Mouse (Mus musculus) layer of hippocampus, adult 11-12 months (tissue): ENCODE measurements around the gene Lamp2.
"Not testable (repeated sequence)": the region's sequence is repeated elsewhere in the genome, so short reads cannot be mapped to it uniquely, and the experiment has no call there.

Experiments used
- DNase-seq: peaks from one replicate; pipeline ENCODE4 v3.0.0; 2022; ENCODE audit warnings: low spot score

Lamp2 gene

GRCm38 (mm10) chrX:38426043-38426442 lies 30.2 kb downstream of the Lamp2 start:
- no peak for DNase-seq

GRCm38 (mm10) chrX:38423096-38423495 lies 33.2 kb downstream of the Lamp2 start:
- DNase-seq = no peak

- DNase-seq = no peak
Observed at GRCm38 (mm10) chrX:38422396-38422795, 33.9 kb downstream of the Lamp2 start.

GRCm38 (mm10) chrX:38403879-38404278 lies 52.4 kb downstream of the Lamp2 start:
- peak; percentile 3 for DNase-seq

- no peak for DNase-seq
Observed at GRCm38 (mm10) chrX:38402981-38403380, 53.3 kb downstream of the Lamp2 start.

GRCm38 (mm10) chrX:38402004-38402403 lies 54.2 kb downstream of the Lamp2 start:
- DNase-seq = no peak

- DNase-seq = no peak
Observed at GRCm38 (mm10) chrX:38400616-38401015, 55.6 kb downstream of the Lamp2 start.

- no peak for DNase-seq
Observed at GRCm38 (mm10) chrX:38399671-38400070, 56.6 kb downstream of the Lamp2 start.

GRCm38 (mm10) chrX:38373169-38373568 lies 83.1 kb downstream of the Lamp2 start:
- not testable (repeated sequence) for DNase-seq

- DNase-seq = not testable (repeated sequence)
Observed at GRCm38 (mm10) chrX:38364621-38365020, 91.6 kb downstream of the Lamp2 start.

- DNase-seq = no peak
Observed at GRCm38 (mm10) chrX:38362016-38362415, 94.2 kb downstream of the Lamp2 start.
